Mouse (Mus musculus) liver, embryonic 14.5 days (tissue): ENCODE results near the gene Gm5741. TPM values are rescaled to one million over a fixed set of nuclear protein-coding genes. Genes with fewer than 3 reads are reported as not detected.

ENCODE experiments used
- ATAC-seq: fragments of 200-750 bp; cut with Nextera tagmentation; 2 replicates; pipeline ENCODE4 v1.8.0; 2017; ENCODE audit warnings: moderate number of reproducible peaks, mild to moderate bottlenecking, moderate library complexity; ENCODE audit not compliant: insufficient read depth
- DNase-seq, 3 experiments: peaks; one replicate each; pipeline ENCODE4 v3.0.0-alpha.2; 2012 to 2013; ENCODE audit warnings: low read depth in 3 of 3, low spot score in 3 of 3
- H3K27ac ChIP-seq: fragments of 300-500 bp; sonication (generic); 2 replicates; pipeline ENCODE4 v1.5.1; 2014; ENCODE audit warnings: moderate library complexity, mild to moderate bottlenecking, control low read depth, inconsistent platforms
- H3K27me3 ChIP-seq: fragments of 300-500 bp; sonication (generic); 2 replicates; pipeline ENCODE4 v1.6.1; 2014; ENCODE audit warnings: mild to moderate bottlenecking, low read length, moderate library complexity; ENCODE audit not compliant: control insufficient read depth, insufficient read depth
- H3K36me3 ChIP-seq: fragments of 300-500 bp; sonication (generic); replicated peaks from 2 replicates; pipeline ENCODE4 v1.6.1; 2014; ENCODE audit warnings: low read depth; ENCODE audit not compliant: control insufficient read depth, insufficient read depth
- H3K4me1 ChIP-seq, 2 experiments: fragments of 200-500 bp in 1 of 2; fragments of 300-500 bp in 1 of 2; sonication (generic) in 1 of 2; replicated peaks; 2 replicates each; pipeline ENCODE4 v1.6.1; 2012 to 2014; ENCODE audit warnings: antibody characterized with exemption in 1 of 2, inconsistent platforms in 1 of 2, low read length in 1 of 2; ENCODE audit not compliant: control insufficient read depth in 2 of 2, insufficient read depth in 2 of 2
- H3K4me2 ChIP-seq: fragments of 300-500 bp; sonication (generic); 2 replicates; pipeline ENCODE4 v1.6.1; 2014; ENCODE audit warnings: low read depth, mild to moderate bottlenecking, control low read depth, moderate library complexity
- H3K4me3 ChIP-seq, 2 experiments: fragments of 200-500 bp in 1 of 2; fragments of 300-500 bp in 1 of 2; sonication (generic) in 1 of 2; 2 replicates each; pipeline ENCODE4 v1.5.1; 2012 to 2014; ENCODE audit warnings: low read depth in 2 of 2, low read length in 2 of 2, mild to moderate bottlenecking in 2 of 2, control low read depth in 1 of 2, inconsistent platforms in 1 of 2, moderate library complexity in 1 of 2; ENCODE audit not compliant: insufficient read depth in 1 of 2
- H3K9ac ChIP-seq: fragments of 300-500 bp; sonication (generic); replicated peaks from 2 replicates; pipeline ENCODE4 v1.6.1; 2014; ENCODE audit warnings: mild to moderate bottlenecking, control low read depth, moderate library complexity
- H3K9me3 ChIP-seq: fragments of 300-500 bp; sonication (generic); 2 replicates; pipeline ENCODE4 v1.6.1; 2016; ENCODE audit warnings: low read length, mixed read lengths; ENCODE audit not compliant: control insufficient read depth
- CTCF ChIP-seq: IDR thresholded peaks from 2 replicates; pipeline ENCODE4 v1.5.1; 2016; ENCODE audit warnings: antibody characterized with exemption, low read depth, control low read depth
- EP300 ChIP-seq: IDR thresholded peaks from 2 replicates; pipeline ENCODE4 v1.6.1; 2016; ENCODE audit warnings: antibody characterized with exemption, low read depth
- WGBS: fragments of 180-500 bp; shearing (Covaris S2); extraction: QIAGEN DNeasy Blood & Tissue Kit; methylation state at CpG from one replicate; pipeline ENCODE4 v1.1.7; 2014; ENCODE audit not compliant: insufficient replicate concordance; 5-methylcytosine and 5-hydroxymethylcytosine counted together
- polyA plus RNA-seq, 2 experiments: library from polyadenylated mRNA; depleted of rRNA in 1 of 2; stranded (reverse) in 1 of 2; unstranded in 1 of 2; fragments of >200 nt; fragmentation: Nextera tagmentation in 1 of 2; extraction: Ambion mirVana in 1 of 2; gene quantifications; 2 replicates each; pipeline versions ENCODE4 v1.2.1 to v1.2.3; 2012 to 2014

Gene Gm5741
- polyA plus RNA-seq (2012; rRNA removed), result 0.29 TPM in 1 of 2 replicates, not detected in the other
- not detected in 2 replicates for polyA plus RNA-seq (2014; fragmentation: Nextera tagmentation; extraction: Ambion mirVana)

- Histone ChIP-seq H3K4me2 (no peak within 1 kb of the TSS), H3K4me3 (no peak within 1 kb of the TSS), H3K36me3 (no peaks in the 10 kb centered on the region), H3K9me3 (no peaks in the 10 kb centered on the region), H3K27me3 (no peaks in the 10 kb centered on the region), H3K4me1 (peaks cover 13 to 17% of the 10 kb centered on the region in 2 experiments), H3K9ac (no peak within 1 kb of the TSS), H3K27ac (no peak within 1 kb of the TSS)
- ATAC-seq (no peak), DNase-seq (no peak)
- TF ChIP-seq CTCF (no peak), EP300 (no peak)
Observed at GRCm38 (mm10) chr8:85067982-85068381, at the start of gene Gm5741. Gene Gm5741, minus strand, starts transcription at chr8:85067982.

DNA sequence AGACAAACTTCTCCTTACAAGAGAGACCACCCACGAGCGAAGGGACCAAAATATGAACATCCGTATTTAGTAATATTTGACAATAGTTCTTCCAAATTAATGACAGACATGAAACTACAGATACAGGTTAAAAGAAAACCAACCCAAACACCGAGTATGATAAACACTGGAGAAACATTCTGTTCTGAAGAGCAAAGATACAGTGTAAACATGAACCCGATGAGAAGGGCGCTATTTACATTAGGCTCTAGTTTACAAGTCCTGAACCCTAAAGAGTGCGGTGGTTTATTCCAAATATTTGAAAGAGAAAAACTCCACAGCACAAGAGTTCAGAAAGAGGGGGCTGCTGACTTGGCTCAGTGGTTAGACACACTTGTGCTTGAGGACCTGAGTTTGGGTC lies 49.2 kb upstream of the Gm5741 start:
- Histone ChIP-seq H3K9ac (no peak overlapping the region), H3K27ac (no peak overlapping the region), H3K4me1 (0 out of 4 replicates have a peak, but pooled peaks cover 0 to 3% of the 10 kb centered on the region in 2 experiments), H3K9me3 (no peaks in the 10 kb centered on the region), H3K4me3 (no peak overlapping the region), H3K36me3 (no peaks in the 10 kb centered on the region), H3K4me2 (0 out of 2 replicates have a peak overlapping the region, but pooled peaks have one; percentile 11), H3K27me3 (no peaks in the 10 kb centered on the region; the same call in none of the 2 replicates)
- ATAC-seq (no peak), DNase-seq (no peak)
- no peak for TF ChIP-seq EP300
- no peak for TF ChIP-seq CTCF
- 61% methylated on average over 7 of the region's 7 CpGs for WGBS

- WGBS, result 34% methylated on average over 4 of the region's 4 CpGs
- Histone ChIP-seq H3K9ac (no peak overlapping the region), H3K36me3 (no peaks in the 10 kb centered on the region; the same call in 1 of the 2 replicates), H3K4me1 (0 out of 4 replicates have a peak, but pooled peaks cover 0 to 3% of the 10 kb centered on the region in 2 experiments), H3K9me3 (no peaks in the 10 kb centered on the region), H3K4me3 (no peak overlapping the region), H3K27ac (no peak overlapping the region), H3K4me2 (no peak overlapping the region), H3K27me3 (no peaks in the 10 kb centered on the region; the same call in none of the 2 replicates)
- DNase-seq (no peak), ATAC-seq (no peak)
- TF ChIP-seq EP300 (no peak), CTCF (no peak)
Observed at GRCm38 (mm10) chr8:85115501-85115900, 47.7 kb upstream of the Gm5741 start.

GRCm38 (mm10) chr8:85113241-85113640 lies 45.5 kb upstream of the Gm5741 start:
- Histone ChIP-seq H3K4me1 (0 out of 4 replicates have a peak, but pooled peaks cover 0 to 3% of the 10 kb centered on the region in 2 experiments), H3K4me2 (no peak overlapping the region)
- no peak for TF ChIP-seq CTCF
- no peak for TF ChIP-seq EP300

GRCm38 (mm10) chr8:85100076-85100665 lies 32.4 kb upstream of the Gm5741 start:
- no peaks in the 10 kb centered on the region for H3K4me1 ChIP-seq
- no peak overlapping the region for H3K27ac ChIP-seq
- WGBS, result 55% methylated on average over 4 of the region's 4 CpGs
- DNase-seq, result no peak
- no peaks in the 10 kb centered on the region for H3K9me3 ChIP-seq
- ATAC-seq, result no peak
- TF ChIP-seq EP300 (no peak), CTCF (no peak)
- no peaks in the 10 kb centered on the region for H3K27me3 ChIP-seq
- H3K4me3 ChIP-seq, result no peak overlapping the region
- H3K4me2 ChIP-seq, result no peak overlapping the region
- no peak overlapping the region for H3K9ac ChIP-seq
- peaks cover 4% of the 10 kb centered on the region for H3K36me3 ChIP-seq

More at GRCm38 (mm10) chr8:85113241-85113640, 45.5 kb upstream of the Gm5741 start:
- 74% methylated on average over 10 of the region's 10 CpGs for WGBS
- DNase-seq (no peak), ATAC-seq (no peak)
- H3K9ac ChIP-seq, result no peak overlapping the region
- no peaks in the 10 kb centered on the region for H3K27me3 ChIP-seq
- H3K4me3 ChIP-seq, result no peak overlapping the region
- no peaks in the 10 kb centered on the region; the same call in 1 of the 2 replicates for H3K36me3 ChIP-seq
- H3K9me3 ChIP-seq, result no peaks in the 10 kb centered on the region
- no peak overlapping the region for H3K27ac ChIP-seq
